Mouse (Mus musculus): ENCODE measurements around the gene Rftn2.

Rftn2 gene

GRCm38 (mm10) chr1:55226011-55226857 is at the start of gene Rftn2:
Gene Rftn2 (minus strand): TSS chr1:55226782.
- DNase-seq (ENCODE audit: low read depth in 1 of 2, low spot score in 2 of 2), result no peak

- no peak for DNase-seq (ENCODE audit: low read depth in 1 of 2, low spot score in 2 of 2)
Measured at GRCm38 (mm10) chr1:55265447-55265846, 38.9 kb upstream of the Rftn2 start.

- DNase-seq (ENCODE audit: low read depth in 1 of 2, low spot score in 2 of 2), result no peak
Measured at GRCm38 (mm10) chr1:55264385-55264784, 37.8 kb upstream of the Rftn2 start.

GRCm38 (mm10) chr1:55246374-55246773 is 19.8 kb upstream of the Rftn2 start:
- no peak for DNase-seq (ENCODE audit: low read depth in 1 of 2, low spot score in 2 of 2)

GRCm38 (mm10) chr1:55239237-55239636 is 12.7 kb upstream of the Rftn2 start:
- DNase-seq (ENCODE audit: low read depth in 1 of 2, low spot score in 2 of 2), result no peak

GRCm38 (mm10) chr1:55238496-55238895 is 11.9 kb upstream of the Rftn2 start:
- no peak for DNase-seq (ENCODE audit: low read depth in 1 of 2, low spot score in 2 of 2)

- no peak for DNase-seq (ENCODE audit: low read depth in 1 of 2, low spot score in 2 of 2)
Measured at GRCm38 (mm10) chr1:55237643-55238161, 11.1 kb upstream of the Rftn2 start.

GRCm38 (mm10) chr1:55236890-55237642 is 10.5 kb upstream of the Rftn2 start, which contains the start of gene Mars2:
Gene Mars2 (plus strand): TSS chr1:55237177.
- DNase-seq (ENCODE audit: low read depth in 1 of 2, low spot score in 2 of 2), result peak; percentile 81 to 90

- no peak for DNase-seq (ENCODE audit: low read depth in 1 of 2, low spot score in 2 of 2)
Measured at GRCm38 (mm10) chr1:55236487-55236886, 9.9 kb upstream of the Rftn2 start.

- DNase-seq (ENCODE audit: low read depth in 1 of 2, low spot score in 2 of 2), result no peak
Measured at GRCm38 (mm10) chr1:55234910-55235520, 8.4 kb upstream of the Rftn2 start.

- DNase-seq (ENCODE audit: low read depth in 1 of 2, low spot score in 2 of 2), result no peak
Measured at GRCm38 (mm10) chr1:55228256-55228884, 1.8 kb upstream of the Rftn2 start.

- DNase-seq (ENCODE audit: low read depth in 1 of 2, low spot score in 2 of 2), result no peak
Measured at GRCm38 (mm10) chr1:55227376-55227775, 794 bp upstream of the Rftn2 start.

GRCm38 (mm10) chr1:55225398-55225797 is 1.2 kb downstream of the Rftn2 start:
- no peak for DNase-seq (ENCODE audit: low read depth in 1 of 2, low spot score in 2 of 2)

GRCm38 (mm10) chr1:55224111-55224510 is 2.5 kb downstream of the Rftn2 start:
- no peak for DNase-seq (ENCODE audit: low read depth in 1 of 2, low spot score in 2 of 2)

- no peak for DNase-seq (ENCODE audit: low read depth in 1 of 2, low spot score in 2 of 2)
Measured at GRCm38 (mm10) chr1:55223026-55223425, 3.6 kb downstream of the Rftn2 start.

- DNase-seq (ENCODE audit: low read depth in 1 of 2, low spot score in 2 of 2), result no peak
Measured at GRCm38 (mm10) chr1:55221352-55221751, 5.2 kb downstream of the Rftn2 start.

GRCm38 (mm10) chr1:55217191-55217590 is 9.4 kb downstream of the Rftn2 start:
- no peak for DNase-seq (ENCODE audit: low read depth in 1 of 2, low spot score in 2 of 2)

GRCm38 (mm10) chr1:55215185-55215813 is 11.3 kb downstream of the Rftn2 start:
- DNase-seq (ENCODE audit: low read depth in 1 of 2, low spot score in 2 of 2), result peak; percentile 16 to 48

GRCm38 (mm10) chr1:55213936-55214335 is 12.6 kb downstream of the Rftn2 start:
- no peak for DNase-seq (ENCODE audit: low read depth in 1 of 2, low spot score in 2 of 2)

GRCm38 (mm10) chr1:55213475-55213874 is 13.1 kb downstream of the Rftn2 start:
- no peak for DNase-seq (ENCODE audit: low read depth in 1 of 2, low spot score in 2 of 2)

- no peak for DNase-seq (ENCODE audit: low read depth in 1 of 2, low spot score in 2 of 2)
Measured at GRCm38 (mm10) chr1:55212771-55213170, 13.8 kb downstream of the Rftn2 start.

All from monocyte, adult 2 months (primary cell).